Mouse (Mus musculus) liver, embryonic 11.5 days (tissue): ENCODE measurements around the gene Hist1h4k. TPM values are rescaled to one million over a fixed set of nuclear protein-coding genes. Genes with fewer than 3 reads are reported as not detected.
"Not testable (repeated sequence)": the region's sequence is repeated elsewhere in the genome, so short reads cannot be mapped to it uniquely, and the experiment has no call there.

ENCODE experiments used
- ATAC-seq: fragments of 200-750 bp; cut with Nextera tagmentation; replicated peaks from 2 replicates; pipeline ENCODE4 v1.8.0; 2017; ENCODE audit warnings: moderate number of reproducible peaks, mild to moderate bottlenecking, moderate TSS enrichment, moderate library complexity; ENCODE audit not compliant: low FRiP score
- DNase-seq: peaks from one replicate; pipeline ENCODE4 v3.0.0-alpha.2; 2017; ENCODE audit warnings: low spot score
- H3K27ac ChIP-seq: fragments of 300-500 bp; sonication (generic); 2 replicates; pipeline ENCODE4 v1.5.1; 2014; ENCODE audit warnings: mild to moderate bottlenecking, low read depth, low read length, control low read depth
- H3K27me3 ChIP-seq: fragments of 300-500 bp; sonication (generic); replicated peaks from 2 replicates; pipeline ENCODE4 v1.6.1; 2014; ENCODE audit warnings: low read length, mixed read lengths; ENCODE audit not compliant: control insufficient read depth, insufficient read depth
- H3K36me3 ChIP-seq: fragments of 300-500 bp; sonication (generic); 2 replicates; pipeline ENCODE4 v1.6.1; 2014; ENCODE audit warnings: mild to moderate bottlenecking, low read length, moderate library complexity, mixed read lengths; ENCODE audit not compliant: control insufficient read depth, insufficient read depth
- H3K4me1 ChIP-seq: fragments of 300-500 bp; sonication (generic); replicated peaks from 2 replicates; pipeline ENCODE4 v1.6.1; 2014; ENCODE audit warnings: low read length, mixed read lengths; ENCODE audit not compliant: control insufficient read depth, insufficient read depth
- H3K4me2 ChIP-seq: fragments of 300-500 bp; sonication (generic); 2 replicates; pipeline ENCODE4 v1.6.1; 2014; ENCODE audit warnings: mild to moderate bottlenecking, control low read depth, moderate library complexity
- H3K4me3 ChIP-seq: fragments of 300-500 bp; sonication (generic); 2 replicates; pipeline ENCODE4 v1.5.1; 2014; ENCODE audit warnings: low read depth, low read length, control low read depth
- H3K9ac ChIP-seq: fragments of 300-500 bp; sonication (generic); 2 replicates; pipeline ENCODE4 v1.6.1; 2014; ENCODE audit warnings: low read depth, low read length, control low read depth
- H3K9me3 ChIP-seq: fragments of 300-500 bp; sonication (generic); 2 replicates; pipeline ENCODE4 v1.6.1; 2016; ENCODE audit warnings: low read length, inconsistent platforms, mixed read lengths; ENCODE audit not compliant: control insufficient read depth
- WGBS: fragments of 180-500 bp; shearing (Covaris S2); extraction: QIAGEN DNeasy Blood & Tissue Kit; methylation state at CpG from one replicate; pipeline ENCODE4 v1.1.7; 2014; 5-methylcytosine and 5-hydroxymethylcytosine counted together
- polyA plus RNA-seq: library from polyadenylated mRNA; unstranded; fragments of >200 nt; fragmentation: Nextera tagmentation; extraction: Ambion mirVana; gene quantifications from 2 replicates; pipeline ENCODE4 v1.2.1, GENCODE M21; 2014

Hist1h4k gene
- polyA plus RNA-seq = 2.4 and 5.1 TPM in 2 replicates

- H3K27ac ChIP-seq = peak within 1 kb of the TSS; percentile 97
- peak within 1 kb of the TSS; percentile 83 for H3K4me2 ChIP-seq
- not testable (repeated sequence) for H3K27me3 ChIP-seq, H3K9me3 ChIP-seq, H3K36me3 ChIP-seq
- peaks cover 11% of the 10 kb centered on the region for H3K4me1 ChIP-seq
- peak within 1 kb of the TSS; percentile 81 for H3K9ac ChIP-seq
- DNase-seq = peak; percentile 98
- peak; percentile 71 for ATAC-seq
- under 1% methylated on average over 45 of the region's 56 CpGs for WGBS
- peak within 1 kb of the TSS; percentile 58 for H3K4me3 ChIP-seq
Observed at GRCm38 (mm10) chr13:21750159-21751017, at the start of gene Hist1h4k. TSS of gene Hist1h4k (minus strand) at chr13:21750505.

GRCm38 (mm10) chr13:21797163-21797562 is 46.9 kb upstream of the Hist1h4k start:
- not testable (repeated sequence) for H3K9ac ChIP-seq, H3K27ac ChIP-seq, H3K4me2 ChIP-seq, H3K36me3 ChIP-seq, H3K9me3 ChIP-seq, DNase-seq, ATAC-seq, H3K4me1 ChIP-seq, H3K27me3 ChIP-seq, H3K4me3 ChIP-seq

GRCm38 (mm10) chr13:21795584-21795983 is 45.3 kb upstream of the Hist1h4k start:
- 88% methylated on average over 7 of the region's 7 CpGs for WGBS
- Histone ChIP-seq H3K9ac (no peak overlapping the region), H3K27me3 (no peaks in the 10 kb centered on the region), H3K27ac (no peak overlapping the region), H3K4me3 (no peak overlapping the region), H3K36me3 (no peaks in the 10 kb centered on the region), H3K4me1 (no peaks in the 10 kb centered on the region; the same call in 1 of the 2 replicates), H3K9me3 (no peaks in the 10 kb centered on the region), H3K4me2 (no peak overlapping the region)
- no peak for DNase-seq
- ATAC-seq = no peak

- Histone ChIP-seq H3K9me3 (no peaks in the 10 kb centered on the region), H3K27me3 (no peaks in the 10 kb centered on the region), H3K27ac (no peak overlapping the region), H3K9ac (0 out of 2 replicates have a peak overlapping the region, but pooled peaks have one; percentile 37), H3K4me1 (peaks cover 15% of the 10 kb centered on the region), H3K4me3 (no peak overlapping the region), H3K4me2 (peak overlapping the region; percentile 51), H3K36me3 (no peaks in the 10 kb centered on the region)
- ATAC-seq (no peak), DNase-seq (no peak)
- 23% methylated on average over 18 of the region's 18 CpGs for WGBS
Observed at GRCm38 (mm10) chr13:21790601-21791283, 40.4 kb upstream of the Hist1h4k start.

- Histone ChIP-seq H3K4me3 (no peak overlapping the region), H3K9me3 (no peaks in the 10 kb centered on the region), H3K4me1 (peaks cover 19% of the 10 kb centered on the region), H3K4me2 (no peak overlapping the region), H3K27me3 (no peaks in the 10 kb centered on the region), H3K36me3 (no peaks in the 10 kb centered on the region), H3K27ac (peak overlapping the region; percentile 19; the same call in 1 of the 2 replicates), H3K9ac (0 out of 2 replicates have a peak overlapping the region, but pooled peaks have one; percentile 10)
- WGBS = 47% methylated on average over 6 of the region's 6 CpGs
- DNase-seq (no peak), ATAC-seq (no peak)
Observed at GRCm38 (mm10) chr13:21789925-21790324, 39.6 kb upstream of the Hist1h4k start.

- Histone ChIP-seq H3K4me3 (peak overlapping the region; percentile 27), H3K27ac (peak overlapping the region; percentile 89), H3K9ac (peak overlapping the region; percentile 63), H3K27me3 (no peaks in the 10 kb centered on the region), H3K9me3 (no peaks in the 10 kb centered on the region), H3K4me2 (peak overlapping the region; percentile 63), H3K4me1 (peaks cover 24% of the 10 kb centered on the region), H3K36me3 (no peaks in the 10 kb centered on the region)
- ATAC-seq (0 out of 2 replicates have a peak, but pooled peaks have one; percentile 3), DNase-seq (no peak)
- 23% methylated on average over 14 of the region's 21 CpGs for WGBS
Observed at GRCm38 (mm10) chr13:21787760-21788593, 37.7 kb upstream of the Hist1h4k start.

- not testable (repeated sequence) for H3K36me3 ChIP-seq, H3K9me3 ChIP-seq, H3K27me3 ChIP-seq
- DNase-seq = peak; percentile 82
- under 1% methylated on average over 34 of the region's 63 CpGs for WGBS
- Histone ChIP-seq H3K9ac (peak within 1 kb of the TSS; percentile 73), H3K27ac (peak within 1 kb of the TSS; percentile 96), H3K4me1 (peaks cover 24% of the 10 kb centered on the region), H3K4me3 (peak within 1 kb of the TSS; percentile 41), H3K4me2 (peak within 1 kb of the TSS; percentile 66)
- peak; percentile 86 for ATAC-seq
Observed at GRCm38 (mm10) chr13:21786899-21787629, 36.8 kb upstream of the Hist1h4k start, which contains the start of the genes Hist1h2an and Hist1h2bp. TSS of gene Hist1h2an (minus strand) at chr13:21787218. TSS of gene Hist1h2bp (plus strand) at chr13:21787461.
